Mouse (Mus musculus) adrenal gland, adult 18-20 months (tissue): Measurements from ENCODE around the gene Sinhcaf. TPM values are rescaled to one million over a fixed set of nuclear protein-coding genes. Genes with fewer than 3 reads are reported as not detected.
"Not testable (repeated sequence)": the region's sequence is repeated elsewhere in the genome, so short reads cannot be mapped to it uniquely, and the experiment has no call there.

ENCODE experiments used
- DNase-seq, 2 experiments: peaks; one replicate each; pipeline ENCODE4 v3.0.0; 2021 to 2022; ENCODE audit warnings: low spot score in 2 of 2
- long read RNA-seq, 2 experiments: library from polyadenylated mRNA; stranded (forward); transcript quantifications; one replicate each; pipeline ENCODE4 v2.0.0; 2021
- total RNA-seq, 2 experiments: library from RNA; stranded (reverse); gene quantifications; 1 replicate in 1 of 2; 2 replicates in 1 of 2; pipeline ENCODE4 v1.2.3; 2021

The Sinhcaf gene
- total RNA-seq: 10 to 100 TPM in 1 of 2 experiments, 1 to 10 TPM in 1; 9.9 to 26.5 TPM
- long read RNA-seq, experiment 1, partial matches to known transcripts: 0 of 3 reads
- long read RNA-seq, experiment 1, other reads (novel, unspliced or antisense): 0 of 3 reads
- long read RNA-seq, experiment 2, transcript Sinhcaf-201 (6 exons, 2,697 nt): major isoform, 36 of 53 reads
- long read RNA-seq, experiment 2, partial matches to known transcripts: 0 of 53 reads
- long read RNA-seq, experiment 2, other reads (novel, unspliced or antisense): 9 of 53 reads

DNA sequence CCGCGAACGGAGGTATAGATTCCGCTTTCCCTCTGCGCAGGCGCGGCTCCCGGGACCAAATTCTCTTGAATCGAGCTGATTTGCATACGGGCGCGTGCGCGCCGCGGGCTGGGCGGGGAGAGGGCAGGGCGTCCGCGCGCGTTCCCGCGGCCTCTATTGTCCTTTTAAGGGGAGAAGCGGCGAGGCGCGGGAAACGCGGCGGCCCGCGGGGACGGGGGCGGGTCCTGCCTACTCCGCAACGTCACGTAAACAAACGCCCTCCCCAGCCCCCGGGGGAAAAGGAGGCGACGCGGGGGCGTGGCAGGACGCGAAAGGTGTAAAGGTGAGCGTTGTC, at the start of gene Sinhcaf:
Gene Sinhcaf (minus strand): TSS at position 59 of the 334 bp plus-strand sequence.
- peak; percentile 96 to 97 for DNase-seq

DNA sequence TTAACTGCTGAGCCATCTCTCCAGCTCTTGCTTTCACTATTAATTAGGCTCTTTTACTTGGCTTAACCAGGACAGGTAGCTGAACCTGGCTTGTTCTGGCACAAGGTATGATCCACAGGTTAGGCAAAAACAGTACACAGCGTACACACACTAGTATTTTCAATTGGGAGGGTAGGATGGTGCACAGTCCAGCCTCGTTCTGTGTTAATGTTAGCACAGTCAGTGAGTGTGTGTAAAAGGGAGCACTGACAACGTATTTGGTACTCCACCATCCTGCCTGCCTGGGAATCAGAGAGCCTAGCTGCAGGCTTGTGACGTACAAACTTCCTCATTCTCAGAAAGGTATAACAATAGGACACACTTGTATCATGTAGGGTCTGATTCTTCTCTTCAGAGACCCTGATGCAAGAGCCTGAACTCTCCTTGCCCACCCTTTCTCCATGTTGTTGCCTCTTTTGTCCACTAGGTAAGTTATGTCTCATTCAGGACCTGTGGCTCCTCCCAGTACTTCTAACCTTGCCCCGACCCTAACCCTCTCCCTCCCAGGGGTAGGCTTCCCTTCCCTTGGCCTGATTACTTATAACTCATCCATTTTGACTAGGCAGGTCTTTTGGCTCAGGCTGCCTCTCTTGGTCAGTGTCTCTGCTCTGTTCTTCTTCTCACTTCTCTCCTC, 48.2 kb upstream of the Sinhcaf start:
- DNase-seq: no peak

DNA sequence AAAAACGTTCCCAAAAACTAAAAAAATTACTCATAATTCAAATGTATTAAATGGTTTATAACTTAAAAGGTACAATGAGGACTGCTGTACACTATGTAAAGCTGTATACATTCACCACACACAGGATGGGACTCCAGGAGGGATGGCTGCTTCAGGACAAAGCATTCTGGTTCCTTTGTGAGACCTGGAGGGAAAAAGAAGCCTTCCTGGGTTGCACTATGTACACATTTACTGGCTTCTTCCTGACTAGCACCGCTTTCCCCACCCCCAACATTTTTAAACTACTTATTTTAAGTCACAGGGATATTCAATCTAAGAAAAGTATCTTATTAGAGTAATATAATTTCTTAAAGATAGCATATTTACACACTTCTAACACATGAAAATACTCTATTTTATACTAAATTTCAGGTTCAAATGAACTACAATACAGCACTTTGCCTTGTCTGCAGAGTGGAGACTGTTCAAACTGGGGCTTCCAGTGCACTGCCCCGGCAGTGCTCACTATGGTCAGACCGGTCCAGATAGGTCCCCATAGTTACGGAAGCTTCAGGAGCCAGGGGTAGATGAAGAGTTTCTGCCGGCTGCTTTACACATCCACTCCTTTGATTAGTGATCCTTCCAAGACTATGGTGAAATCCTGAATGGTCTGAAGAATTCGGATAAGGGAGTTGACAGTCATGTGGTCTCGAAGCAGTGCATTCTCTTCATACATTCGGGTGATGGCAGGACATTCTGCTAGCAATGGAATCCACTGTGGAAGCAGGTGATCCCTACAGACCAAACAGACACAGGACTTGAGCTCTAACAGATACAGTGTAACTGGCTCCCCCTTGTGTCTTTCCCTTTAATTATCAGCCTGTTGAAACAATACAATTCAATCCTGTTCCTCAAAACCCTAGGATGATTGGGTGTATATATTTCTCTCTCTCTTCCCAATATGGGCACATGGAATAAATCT, 47.1 kb upstream of the Sinhcaf start:
- DNase-seq: no peak

DNA sequence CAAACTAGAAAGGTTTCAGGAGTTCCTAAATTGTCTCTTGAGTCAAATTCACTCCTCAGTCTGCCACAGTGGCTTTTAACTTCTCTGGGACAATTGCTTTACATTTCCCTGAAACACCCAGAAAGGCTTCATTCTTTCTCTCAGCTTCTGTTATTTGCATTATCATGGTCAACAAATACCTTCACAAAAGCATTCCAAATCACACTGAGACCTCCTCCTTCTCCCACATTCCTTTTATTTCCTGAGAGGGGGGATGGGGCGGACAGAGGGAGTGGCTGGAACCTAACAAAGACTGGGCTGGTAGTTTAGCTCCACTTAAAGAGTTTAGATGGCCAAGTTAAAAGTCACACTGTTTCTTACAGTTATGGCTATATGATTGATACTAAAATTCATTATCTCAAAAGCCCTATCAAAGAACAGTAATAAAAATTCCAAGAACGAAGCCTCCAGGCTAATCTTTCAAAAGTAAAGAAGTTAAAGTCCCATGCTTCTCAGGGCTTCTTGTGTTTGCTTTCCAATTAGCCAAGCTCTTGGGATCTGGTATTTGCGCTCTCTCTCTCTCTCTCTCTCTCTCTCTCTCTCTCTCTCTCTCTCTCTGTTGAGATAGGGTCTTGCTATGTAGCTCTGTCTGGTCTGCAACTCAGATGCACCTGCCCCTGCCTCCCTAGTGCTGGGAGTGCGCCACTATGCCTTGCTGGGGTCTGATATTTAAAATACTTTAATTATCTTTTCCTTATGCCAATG, 46.3 kb upstream of the Sinhcaf start:
- no peak for DNase-seq

GRCm38 (mm10) chr6:148991660-148992372, 45.5 kb upstream of the Sinhcaf start:
- DNase-seq: no peak

DNA sequence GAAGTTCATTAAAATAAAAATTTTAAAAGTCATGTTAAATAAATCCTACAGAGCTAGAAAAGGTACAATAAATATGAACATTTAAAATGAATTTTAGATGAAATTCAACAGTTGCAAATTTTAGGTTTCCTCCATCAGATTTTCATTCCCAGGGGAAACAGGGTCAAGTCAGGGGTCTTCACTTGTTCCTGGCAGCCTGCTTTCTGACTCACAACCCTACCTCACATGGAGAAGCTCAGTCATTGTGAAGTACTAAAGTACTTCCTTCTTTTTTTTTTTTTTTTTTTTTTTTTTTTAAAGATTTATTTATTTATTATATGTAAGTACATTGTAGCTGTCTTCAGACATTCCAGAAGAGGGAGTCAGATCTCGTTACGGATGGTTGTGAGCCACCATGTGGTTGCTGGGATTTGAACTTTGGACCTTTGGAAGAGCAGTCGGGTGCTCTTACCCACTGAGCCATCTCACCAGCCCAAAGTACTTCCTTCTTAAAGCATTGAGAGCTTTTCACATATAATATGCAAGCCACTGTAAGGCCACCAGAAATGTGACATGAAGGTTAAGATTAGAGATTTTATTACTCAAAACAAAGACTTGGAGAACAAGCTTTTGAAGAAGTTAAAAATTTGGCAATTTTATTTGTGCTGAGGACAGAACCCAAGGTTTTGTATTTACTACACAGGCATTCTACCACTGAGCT, 43.7 kb upstream of the Sinhcaf start:
- DNase-seq: not testable (repeated sequence)

DNA sequence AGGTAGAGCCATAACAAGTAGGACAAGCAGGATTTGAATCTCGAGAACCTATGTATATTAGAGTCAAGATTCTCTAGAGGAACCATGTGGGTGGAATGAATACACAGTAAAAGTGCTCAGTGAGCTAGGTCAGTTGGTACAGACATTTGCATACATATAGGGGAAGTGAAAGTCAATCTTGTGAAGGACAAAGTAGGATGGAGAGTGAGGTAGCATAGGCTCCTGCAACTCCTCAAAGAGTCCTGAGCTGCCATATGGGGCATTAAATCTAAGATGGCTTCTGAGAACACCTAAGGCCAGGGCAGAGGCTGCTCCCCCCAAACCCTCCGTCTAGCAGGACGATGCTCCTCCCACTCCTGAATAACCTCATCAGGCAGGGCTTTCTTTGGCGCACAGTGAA, 39.7 kb upstream of the Sinhcaf start:
- DNase-seq: no peak

GRCm38 (mm10) chr6:148980495-148980894, 34.2 kb upstream of the Sinhcaf start:
- no peak for DNase-seq

- DNase-seq: no peak
These were observed 28.8 kb upstream of the Sinhcaf start for GRCm38 (mm10) chr6:148975096-148975495.

- DNase-seq: no peak
These were observed 26.6 kb upstream of the Sinhcaf start for GRCm38 (mm10) chr6:148972891-148973290.

- no peak for DNase-seq
These were observed 26.0 kb upstream of the Sinhcaf start for GRCm38 (mm10) chr6:148972059-148972848.

- DNase-seq: no peak
These were observed 25.2 kb upstream of the Sinhcaf start for GRCm38 (mm10) chr6:148971385-148971940.

DNA sequence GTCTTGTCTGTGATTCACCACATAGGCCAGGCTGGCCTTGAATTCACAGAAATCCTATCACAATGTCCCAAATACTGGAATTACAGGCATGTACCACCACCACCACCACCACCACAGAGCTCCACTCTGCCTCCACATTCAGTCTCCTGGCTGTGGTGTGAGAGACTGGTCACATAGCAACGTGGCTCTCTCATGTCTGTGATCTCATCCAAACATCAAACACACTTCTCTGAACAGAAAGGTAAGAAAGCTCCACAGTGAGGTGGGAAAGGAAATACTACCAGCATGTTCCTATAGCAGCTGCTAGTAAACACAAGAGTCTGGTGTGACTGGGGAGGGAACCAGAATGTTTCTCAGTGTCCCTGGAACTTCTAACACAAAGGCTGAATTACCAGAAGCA, 15.0 kb upstream of the Sinhcaf start:
- DNase-seq: no peak

- DNase-seq: no peak
These were observed 13.4 kb upstream of the Sinhcaf start for GRCm38 (mm10) chr6:148959540-148960238.

DNA sequence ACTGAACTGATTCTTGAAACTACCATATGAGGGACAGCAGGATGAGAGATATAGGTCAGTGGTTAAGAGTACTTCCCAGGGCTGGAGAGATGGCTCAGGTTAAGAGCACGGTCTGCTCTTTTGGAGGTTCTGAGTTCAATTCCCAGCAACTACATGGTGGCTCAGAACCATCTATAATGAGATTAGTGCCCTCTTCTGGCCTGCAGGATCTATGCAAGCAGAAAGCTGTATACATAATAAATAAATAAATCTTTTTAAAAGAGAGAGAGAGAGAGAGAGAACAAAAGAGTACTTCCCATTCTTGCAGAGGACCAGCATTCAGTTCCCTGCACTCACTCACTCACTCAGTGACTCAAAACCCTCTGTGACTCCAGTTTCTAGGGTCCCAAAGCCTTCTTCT, 12.4 kb upstream of the Sinhcaf start:
- DNase-seq: no peak

DNA sequence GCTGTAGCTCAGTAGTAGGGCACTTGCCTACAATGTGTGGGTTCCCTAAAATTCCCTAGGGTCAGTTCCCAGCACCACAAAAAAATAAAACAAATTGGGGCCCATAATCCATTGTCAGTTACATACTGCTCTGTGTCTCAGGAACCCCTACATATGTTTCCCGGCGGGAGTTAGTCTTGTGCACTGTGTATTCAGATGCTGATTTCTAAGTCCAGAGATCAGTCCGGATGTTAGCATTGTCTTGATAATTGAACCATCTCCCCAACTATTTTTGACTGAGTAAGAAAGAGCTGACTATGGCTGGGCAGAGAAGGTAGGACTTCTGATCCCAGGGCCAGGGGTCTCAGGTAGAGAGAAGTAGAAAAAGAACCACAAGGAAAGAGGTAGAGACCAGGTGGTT, 10.8 kb upstream of the Sinhcaf start:
- DNase-seq: no peak

DNA sequence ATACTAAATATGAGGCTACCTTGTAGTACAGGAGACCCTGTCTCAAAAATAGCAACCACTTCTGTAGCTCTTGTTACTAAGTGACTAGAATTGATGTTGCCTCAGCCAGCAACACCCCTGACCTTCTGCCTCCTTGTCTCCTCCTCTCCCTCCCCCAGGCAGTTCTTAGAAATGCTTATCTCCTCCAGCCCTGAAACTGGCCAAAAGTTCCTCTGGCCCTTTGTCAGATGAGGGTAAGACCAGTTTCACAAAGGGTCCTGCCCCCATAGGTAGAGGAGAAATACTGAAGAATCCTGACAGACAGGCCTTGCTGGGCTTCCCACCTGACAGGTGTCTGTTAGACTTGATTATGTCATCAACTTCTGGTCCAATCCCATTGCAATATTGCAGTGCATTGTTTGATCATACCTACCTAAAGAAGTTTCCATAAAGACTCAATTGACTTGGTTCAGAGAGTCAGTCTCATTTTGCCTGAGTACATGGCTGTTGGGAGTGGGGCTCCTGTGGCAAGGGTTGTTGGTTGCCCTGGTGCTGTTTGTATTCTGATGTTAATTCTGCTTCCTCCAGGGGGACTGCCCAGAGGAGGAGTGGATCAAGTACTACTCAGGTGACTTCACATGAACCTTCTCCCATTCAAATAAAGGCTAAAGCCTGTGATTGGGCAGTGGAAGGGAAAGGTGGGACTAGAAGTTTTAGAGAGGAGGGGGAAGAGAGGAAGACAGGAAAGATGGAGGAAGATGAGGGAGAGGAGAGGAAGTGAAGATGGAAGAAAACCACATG, 9.6 kb upstream of the Sinhcaf start:
- no peak for DNase-seq
